Mouse (Mus musculus) G1E (cell line): ENCODE data around the gene Rgma.

Experiments used
- CTCF ChIP-seq: IDR thresholded peaks from 2 replicates; pipeline ENCODE4 v1.5.1; 2012; ENCODE audit warnings: low read depth, low read length, inconsistent platforms, mixed read lengths
- GATA1 ChIP-seq: IDR thresholded peaks from 2 replicates; pipeline ENCODE4 v1.6.1; 2012; ENCODE audit warnings: borderline replicate concordance, low read length, inconsistent platforms, mixed read lengths
- GATA2 ChIP-seq: IDR thresholded peaks from 2 replicates; pipeline ENCODE4 v1.6.1; 2012; ENCODE audit warnings: low read depth, low read length, inconsistent platforms, borderline replicate concordance
- POLR2AphosphoS5 ChIP-seq: IDR thresholded peaks from 2 replicates; pipeline ENCODE4 v1.6.1; 2012; ENCODE audit warnings: low read depth, low read length, inconsistent platforms; ENCODE audit not compliant: insufficient replicate concordance
- TAL1 ChIP-seq: conservative IDR thresholded peaks from 2 replicates; pipeline ENCODE4 v1.6.1; 2012; ENCODE audit warnings: low read depth, low read length, inconsistent platforms, mixed read lengths

- TF ChIP-seq CTCF = peak; percentile 89
- TF ChIP-seq GATA2 = no peak
- TF ChIP-seq POLR2AphosphoS5 = no peak
- TF ChIP-seq GATA1 = no peak
- no peak for TF ChIP-seq TAL1
These were observed 47.2 kb downstream of the Rgma start for GRCm38 (mm10) chr7:73422223-73423113.
